Comparison of ENCODE assay signal across 14 mouse cellular contexts in genomic region chr3:17789454-17790196, GRCm38 (mm10).
DNase-seq lines count a peak whose midpoint lies in the region; ATAC-seq lines count a peak whose summit lies in the region.
"Had no signal": no experiment of that assay in that cellular context is flagged by ENCODE, and none has a peak within 500 bp of the region (broad histone marks: within the 10 kb centered on the region; RNA-seq: fewer than 3 reads in every experiment).

No protein-coding gene starts in this region.

- ATAC-seq in forebrain, embryonic 14.5 days, result peak; percentile 38
- ATAC-seq in midbrain, embryonic 12.5 days (ENCODE audit: low FRiP score, low read depth), result peak; percentile 5
- no peak for ATAC-seq in kidney, embryonic 14.5 days (ENCODE audit: low FRiP score, low TSS enrichment)
- ATAC-seq: Patski had no signal

- H3K36me3 ChIP-seq in forebrain, embryonic 14.5 days (ENCODE audit: control insufficient read depth, insufficient read depth, low read length), result peaks cover 2% of the 10 kb centered on the region; the same call in 1 of the 2 replicates
- H3K36me3 ChIP-seq in midbrain, embryonic 12.5 days, result peaks cover 4% of the 10 kb centered on the region
- H3K36me3 ChIP-seq in kidney, embryonic 14.5 days (ENCODE audit: control insufficient read depth, insufficient read depth, low read length), result no peaks in the 10 kb centered on the region
- H3K36me3 ChIP-seq: embryonic facial prominence, embryonic 15.5 days; limb, embryonic 15.5 days had no signal

- H3K4me2 ChIP-seq in forebrain, embryonic 14.5 days (ENCODE audit: low read length), result peak overlapping the region; percentile 98
- peak overlapping the region; percentile 88 for H3K4me2 ChIP-seq in midbrain, embryonic 12.5 days (replicated peaks)
- H3K4me2 ChIP-seq in kidney, embryonic 14.5 days (replicated peaks; ENCODE audit: low read depth, low read length), result no peak overlapping the region
- H3K4me2 ChIP-seq: embryonic facial prominence, embryonic 15.5 days; limb, embryonic 15.5 days had no signal

- intact Hi-C loops in gastrocnemius, postnatal 36 days (cut with DNase I), result no loop called here

- peak overlapping the region; percentile 71 for H3K4me3 ChIP-seq in forebrain, embryonic 14.5 days (ENCODE audit: low read depth, low read length)
- H3K4me3 ChIP-seq in midbrain, embryonic 12.5 days, result peak overlapping the region; percentile 81
- no peak overlapping the region for H3K4me3 ChIP-seq in kidney, embryonic 14.5 days (ENCODE audit: low read length)
- H3K4me3 ChIP-seq: embryonic facial prominence, embryonic 15.5 days; limb, embryonic 15.5 days had no signal

- H3K9ac ChIP-seq in forebrain, embryonic 14.5 days (ENCODE audit: low read length), result peak overlapping the region; percentile 99
- H3K9ac ChIP-seq in midbrain, embryonic 12.5 days (replicated peaks), result peak overlapping the region; percentile 98
- no peak overlapping the region for H3K9ac ChIP-seq in kidney, embryonic 14.5 days (ENCODE audit: low read depth, low read length)
- H3K9ac ChIP-seq: embryonic facial prominence, embryonic 15.5 days; limb, embryonic 15.5 days had no signal

- WGBS in forebrain, embryonic 14.5 days, result under 1% methylated on average over 9 of the region's 9 CpGs
- under 1% methylated on average over 9 of the region's 9 CpGs for WGBS in midbrain, embryonic 12.5 days
- 3% methylated on average over 9 of the region's 9 CpGs for WGBS in kidney, embryonic 14.5 days

- DNase-seq in frontal cortex, adult 2 months (ENCODE audit: extremely low spot score in 1 of 2, low spot score in 1 of 2), result peak; percentile 37 to 80
- DNase-seq in frontal cortex, postnatal 14 days (ENCODE audit: low spot score in 2 of 2), result no peak
- peak; percentile 90 for DNase-seq in forebrain, embryonic 14.5 days (ENCODE audit: low spot score)
- peak; percentile 78 to 79 for DNase-seq in right cerebral cortex, postnatal 10 days (ENCODE audit: low spot score in 2 of 2)
- DNase-seq in gastrocnemius, postnatal 36 days, result no peak
- DNase-seq in kidney, adult 11 months, result no peak
- DNase-seq: B cell, adult 2 months; lung, postnatal 14 days had no signal

- no peaks in the 10 kb centered on the region for H3K9me3 ChIP-seq in forebrain, embryonic 14.5 days (replicated peaks; ENCODE audit: control insufficient read depth, low read length)
- H3K9me3 ChIP-seq in midbrain, embryonic 12.5 days, result no peaks in the 10 kb centered on the region
- no peaks in the 10 kb centered on the region for H3K9me3 ChIP-seq in kidney, embryonic 14.5 days (ENCODE audit: control insufficient read depth, low read length)
- H3K9me3 ChIP-seq: embryonic facial prominence, embryonic 15.5 days; limb, embryonic 15.5 days had no signal

- peaks cover 36% of the 10 kb centered on the region for H3K4me1 ChIP-seq in forebrain, embryonic 14.5 days (ENCODE audit: control insufficient read depth, insufficient read depth, low read length)
- H3K4me1 ChIP-seq in midbrain, embryonic 12.5 days, result peaks cover 26% of the 10 kb centered on the region
- peaks cover 13% of the 10 kb centered on the region; the same call in 1 of the 2 replicates for H3K4me1 ChIP-seq in kidney, embryonic 14.5 days (ENCODE audit: control insufficient read depth, insufficient read depth, low read length)

- H3K27me3 ChIP-seq in forebrain, embryonic 14.5 days (replicated peaks; ENCODE audit: control insufficient read depth, insufficient read depth, low read length), result no peaks in the 10 kb centered on the region
- H3K27me3 ChIP-seq in midbrain, embryonic 12.5 days, result no peaks in the 10 kb centered on the region
- peaks cover 90% of the 10 kb centered on the region for H3K27me3 ChIP-seq in kidney, embryonic 14.5 days (ENCODE audit: control insufficient read depth, insufficient read depth, low read length)

- peak overlapping the region; percentile 99 for H3K27ac ChIP-seq in forebrain, embryonic 14.5 days (ENCODE audit: low read depth, low read length)
- peak overlapping the region; percentile 100 for H3K27ac ChIP-seq in midbrain, embryonic 12.5 days (replicated peaks)
- H3K27ac ChIP-seq in kidney, embryonic 14.5 days (ENCODE audit: low read depth, low read length), result no peak overlapping the region
- H3K27ac ChIP-seq: embryonic facial prominence, embryonic 15.5 days; limb, embryonic 15.5 days; stomach, postnatal 0 days had no signal

Comparison
In these comparisons a context has a peak if more than half of its experiments do, and no peak if none do; other contexts are left out.
1. DNase-seq: peak in frontal cortex, adult 2 months (2 of 2), forebrain, embryonic 14.5 days (single experiment) and right cerebral cortex, postnatal 10 days (2 of 2); none in frontal cortex, postnatal 14 days (0 of 2), gastrocnemius, postnatal 36 days (0 of 2) and kidney, adult 11 months (single experiment).